Mouse (Mus musculus) heart, postnatal 4 days (tissue): ENCODE results near the gene Ogg1. TPM values are rescaled to one million over a fixed set of nuclear protein-coding genes. Genes with fewer than 3 reads are reported as not detected.
A peak's percentile ranks its signal among the peaks of the same experiment; 100 is the strongest.

ENCODE experiments used
- DNase-seq: peaks from one replicate; pipeline ENCODE4 v3.0.0; 2021
- total RNA-seq, 2 experiments: library from RNA; stranded (reverse); gene quantifications; 2 replicates each; pipeline ENCODE4 v1.2.3; 2021

The Ogg1 gene
- total RNA-seq, 2 experiments from 2014 or later: 5.2 to 6.2 TPM

DNA sequence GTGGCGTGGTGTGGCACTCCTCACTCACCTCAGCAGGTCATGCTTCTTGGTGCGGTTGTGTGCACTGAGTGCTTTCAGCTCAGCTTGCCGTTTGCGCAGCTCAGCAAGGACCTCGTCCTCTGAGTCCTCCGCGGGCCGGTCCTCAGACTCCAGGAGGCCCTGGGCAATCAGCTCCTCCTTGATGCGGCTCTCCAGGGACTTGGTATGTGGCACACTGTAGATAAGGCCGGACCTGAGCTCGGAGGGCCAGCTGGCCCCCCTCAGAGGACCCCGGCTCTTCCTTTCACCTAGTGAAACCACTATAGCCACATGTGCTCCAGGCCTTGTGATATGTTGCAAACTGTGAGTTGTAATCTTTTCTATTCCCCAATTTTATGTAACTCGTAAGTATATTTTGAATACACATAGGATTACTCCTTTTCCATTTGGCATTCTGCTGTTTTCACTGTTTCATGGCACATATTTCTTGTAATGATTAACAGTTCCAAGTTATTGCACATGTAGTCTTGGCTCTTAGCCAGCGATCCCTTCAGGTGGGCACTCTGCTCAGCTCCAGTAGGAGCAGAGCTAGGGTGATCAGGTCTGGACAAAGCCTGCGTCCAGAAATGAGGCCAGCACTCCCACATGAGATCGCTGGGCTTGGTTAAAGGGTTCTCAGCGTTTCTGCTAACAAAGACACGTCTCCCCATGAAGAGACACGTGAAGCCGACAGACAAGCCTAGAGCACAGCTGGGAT, 43.6 kb downstream of the Ogg1 start:
- DNase-seq: no peak

DNA sequence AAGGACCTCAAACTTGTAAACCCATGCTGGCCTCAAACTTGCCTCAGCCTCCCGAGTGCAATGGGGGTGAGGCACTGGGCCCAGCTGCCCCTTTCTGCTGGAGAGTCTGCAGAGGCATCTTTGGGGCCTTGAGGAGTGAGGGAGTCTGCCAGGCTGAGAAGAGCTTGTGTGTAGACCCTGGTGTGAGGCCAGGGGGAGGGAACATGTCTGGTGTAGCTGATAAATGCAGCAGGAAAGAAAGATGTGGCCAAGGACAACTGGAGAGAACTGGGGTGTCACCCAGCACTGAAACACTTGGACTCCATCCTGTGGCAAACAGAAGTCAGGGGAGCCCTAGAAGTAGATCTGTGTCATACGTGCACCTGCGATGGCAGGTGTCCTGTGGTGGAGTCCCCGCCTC, 46.7 kb downstream of the Ogg1 start:
- DNase-seq: no peak

DNA sequence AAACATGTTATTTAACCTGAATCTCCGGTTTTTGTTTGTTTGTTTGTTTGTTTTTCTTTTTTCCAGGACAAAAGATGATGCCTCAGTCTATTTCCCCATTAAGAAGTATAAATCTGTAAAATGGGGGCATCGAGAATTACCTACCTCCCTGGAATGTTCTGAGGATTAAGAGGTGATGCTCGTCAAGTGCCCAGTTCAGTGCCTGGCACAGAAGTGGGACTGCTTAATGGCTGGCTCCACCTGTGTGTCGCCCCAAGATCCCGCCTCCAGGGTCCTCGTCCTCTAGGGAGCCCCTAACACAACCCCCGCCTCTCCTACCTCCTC, 50.4 kb downstream of the Ogg1 start:
- no peak for DNase-seq

DNA sequence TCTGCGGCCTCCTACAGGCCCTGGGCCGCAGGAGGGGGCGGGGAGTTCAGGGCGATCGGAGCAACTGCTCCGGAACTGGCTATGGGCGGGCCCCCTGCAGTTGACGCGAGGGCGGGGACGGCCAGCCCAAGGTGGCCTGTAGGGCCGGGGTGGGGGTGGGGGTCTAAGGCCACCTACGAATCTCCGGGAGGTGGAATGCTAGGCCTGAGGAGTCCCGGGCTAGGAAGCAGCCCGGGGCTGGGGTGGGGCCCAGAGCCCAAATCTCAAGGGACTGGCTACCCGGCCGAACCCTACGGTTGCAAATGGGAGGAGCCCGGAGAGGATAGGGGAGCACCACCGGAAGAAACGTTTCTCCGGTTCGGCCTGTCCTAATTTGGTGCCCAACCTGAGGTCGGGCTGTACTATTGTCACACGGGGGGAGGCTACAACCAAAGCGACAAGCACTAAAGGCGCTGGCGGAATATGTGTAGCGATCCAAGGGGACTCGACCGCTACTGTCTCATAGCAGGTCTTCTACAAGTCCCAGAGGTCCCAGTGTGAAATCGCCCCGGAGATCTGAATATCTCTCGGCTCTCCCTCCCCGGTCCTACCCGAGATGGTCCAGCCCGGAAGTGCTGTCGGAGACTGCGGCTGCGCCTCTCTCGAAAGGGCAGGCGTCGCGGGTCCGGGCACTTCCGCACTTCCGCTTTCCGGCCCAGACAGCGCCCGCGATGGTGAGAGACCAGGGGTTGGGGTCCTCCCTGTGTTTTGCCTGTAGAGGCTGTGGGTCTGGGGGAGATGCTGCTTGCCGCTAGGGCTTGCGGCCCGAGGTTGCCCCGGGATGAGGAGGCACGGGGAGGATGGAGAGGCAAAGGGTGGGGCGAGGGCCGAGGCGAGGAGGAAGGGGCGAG, 51.0 kb downstream of the Ogg1 start, which contains the start of the genes Tada3 and Arpc4:
TSS of gene Tada3 (minus strand) at position 388 of the 890 bp plus-strand sequence.
TSS of gene Arpc4 (plus strand) at position 620 of the 890 bp plus-strand sequence.
- DNase-seq: peak; percentile 94

DNA sequence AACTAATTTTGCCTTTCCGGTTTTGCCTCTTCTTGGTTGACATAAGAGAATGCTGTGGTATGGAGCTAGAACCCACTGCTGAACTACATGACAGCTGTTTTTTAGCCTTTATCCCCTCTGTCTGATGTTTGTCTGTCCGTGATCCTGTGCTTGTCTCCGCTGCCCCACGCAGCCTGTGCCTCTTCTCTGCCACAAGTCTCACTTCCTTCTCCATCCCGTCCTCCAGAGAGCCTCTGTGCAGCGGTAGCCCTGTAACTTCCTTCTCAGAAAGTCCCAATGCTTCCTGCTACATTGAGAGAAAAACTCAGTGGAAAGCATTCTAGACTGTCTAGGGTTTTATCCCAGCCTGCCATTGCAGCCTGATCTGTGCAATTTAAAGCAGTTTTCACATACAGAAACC, 52.5 kb downstream of the Ogg1 start:
- DNase-seq: no peak

DNA sequence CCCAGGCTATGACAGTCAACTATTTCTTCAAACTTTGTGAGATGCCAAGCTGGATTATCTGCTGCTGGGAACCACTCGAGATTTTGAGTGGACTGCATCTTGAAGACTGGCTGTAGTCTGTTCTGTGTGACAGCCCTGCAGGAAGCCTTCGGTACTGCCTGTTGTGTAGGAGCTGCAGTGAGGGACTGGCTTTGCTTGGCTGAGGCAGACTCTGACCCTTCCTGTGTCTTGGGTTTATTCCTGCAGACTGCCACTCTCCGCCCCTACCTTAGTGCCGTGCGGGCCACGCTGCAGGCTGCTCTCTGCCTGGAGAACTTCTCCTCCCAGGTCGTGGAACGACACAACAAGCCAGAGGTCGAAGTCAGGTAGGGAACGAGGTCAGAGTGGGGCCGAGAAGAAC, 53.7 kb downstream of the Ogg1 start:
- no peak for DNase-seq

DNA sequence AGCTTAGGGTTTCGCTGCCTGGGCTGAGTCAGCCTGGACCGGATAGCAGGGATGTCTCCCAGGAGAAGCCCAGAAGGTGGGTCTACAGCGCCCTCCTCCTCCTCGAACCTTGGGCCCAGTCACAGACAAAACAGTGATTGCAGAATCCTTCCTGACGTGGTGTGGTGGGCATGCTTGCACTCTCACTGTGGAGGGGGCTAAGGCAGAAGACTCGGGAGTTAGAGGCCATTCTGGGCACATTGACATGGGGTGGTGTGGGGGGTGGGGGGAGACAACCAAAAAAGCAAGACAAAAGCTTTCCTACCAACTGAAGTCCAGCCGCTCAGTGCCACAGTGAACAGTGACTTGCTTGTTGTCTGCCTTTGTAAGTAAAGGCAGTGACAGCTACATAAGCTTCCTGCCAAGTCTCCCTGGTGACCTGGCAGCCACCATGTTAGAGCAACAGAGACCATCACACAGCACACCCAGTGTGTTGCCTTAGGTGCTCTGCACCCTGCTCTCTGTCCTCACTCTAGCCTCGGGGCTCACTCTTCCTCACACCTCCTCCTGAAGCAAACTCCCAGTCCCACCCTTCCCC, 57.7 kb downstream of the Ogg1 start:
- no peak for DNase-seq

Other genes with a start within 250 kb of the Ogg1 start
- 10 to 100 TPM; 90.1 to 91.8 TPM for gene Setd5, start 249.6 kb upstream of the Ogg1 start, total RNA-seq
- gene Lhfpl4, start 131.6 kb upstream of the Ogg1 start, total RNA-seq: under 1 TPM; 0.50 to 0.61 TPM
- 10 to 100 TPM; 12.2 to 12.8 TPM for gene Mtmr14, start 89.1 kb upstream of the Ogg1 start, total RNA-seq
- gene Cpne9, start 44.7 kb upstream of the Ogg1 start, total RNA-seq: not detected
- 10 to 100 TPM; 21.8 to 23.8 TPM for gene Brpf1, start 19.8 kb upstream of the Ogg1 start, total RNA-seq
- gene Camk1, start 17.0 kb downstream of the Ogg1 start, total RNA-seq: 10 to 100 TPM; 73.5 to 73.7 TPM
- 10 to 100 TPM; 23.8 to 26.0 TPM for gene Tada3, start 50.9 kb downstream of the Ogg1 start, total RNA-seq
- gene Arpc4, start 51.1 kb downstream of the Ogg1 start, total RNA-seq: 100 to 1,000 TPM; 142 to 143 TPM
- 1 to 10 TPM; 1.7 to 2.7 TPM for gene Ttll3, start 62.3 kb downstream of the Ogg1 start, total RNA-seq
- gene Rpusd3, start 92.4 kb downstream of the Ogg1 start, total RNA-seq: 1 to 10 TPM; 7.1 to 7.9 TPM
- gene Cidec, start 108.8 kb downstream of the Ogg1 start, total RNA-seq: 1 to 10 TPM; 1.8 to 2.3 TPM
- gene Jagn1, start 115.6 kb downstream of the Ogg1 start, total RNA-seq: 10 to 100 TPM; 28.3 to 34.7 TPM
- gene Il17re, start 131.5 kb downstream of the Ogg1 start, total RNA-seq: 1 to 10 TPM; 1.1 to 1.3 TPM
- gene Il17rc, start 144.5 kb downstream of the Ogg1 start, total RNA-seq: 10 to 100 TPM in 1 of 2 experiments, 1 to 10 TPM in 1; 7.9 to 10.2 TPM
- 10 to 100 TPM; 34.6 to 41.5 TPM for gene Creld1, start 156.3 kb downstream of the Ogg1 start, total RNA-seq
- gene Prrt3, start 175.0 kb downstream of the Ogg1 start, total RNA-seq: not detected
- 10 to 100 TPM; 61.9 to 63.6 TPM for gene Emc3, start 204.7 kb downstream of the Ogg1 start, total RNA-seq
- 10 to 100 TPM in 1 of 2 experiments, 1 to 10 TPM in 1; 7.9 to 10.2 TPM for gene Fancd2, start 204.7 kb downstream of the Ogg1 start, total RNA-seq